Mouse (Mus musculus): Measurements from ENCODE around the gene Klf15. TPM values are rescaled to one million over a fixed set of nuclear protein-coding genes. Genes with fewer than 3 reads are reported as not detected.

Gene Klf15
- polyA plus RNA-seq (2017; shearing (Covaris generic)), result not detected

GRCm38 (mm10) chr6:90462181-90462706 lies at the start of gene Klf15:
Gene Klf15 (plus strand): TSS chr6:90462576.

GRCm38 (mm10) chr6:90428380-90428974 lies 33.9 kb upstream of the Klf15 start, which contains the start of gene Cfap100:
Gene Cfap100 (minus strand): TSS chr6:90428797.

GRCm38 (mm10) chr6:90486176-90486921 lies 24.0 kb downstream of the Klf15 start, which contains the start of gene Aldh1l1:
Gene Aldh1l1 (plus strand): TSS chr6:90486427.

Other genes with a start within 250 kb of the Klf15 start
- not detected for gene Vmn1r53, start 238.1 kb upstream of the Klf15 start, polyA plus RNA-seq (2017; shearing (Covaris generic))
- gene Vmn1r54, start 216.3 kb upstream of the Klf15 start, polyA plus RNA-seq (2017; shearing (Covaris generic)), result not detected
- gene BC048671, start 161.4 kb upstream of the Klf15 start, polyA plus RNA-seq (2017; shearing (Covaris generic)), result not detected
- not detected for gene Chst13, start 137.4 kb upstream of the Klf15 start, polyA plus RNA-seq (2017; shearing (Covaris generic))
- gene Uroc1, start 129.3 kb upstream of the Klf15 start, polyA plus RNA-seq (2017; shearing (Covaris generic)), result not detected
- gene Zxdc, start 93.1 kb upstream of the Klf15 start, polyA plus RNA-seq (2017; shearing (Covaris generic)), result 2.7 TPM
- not detected for gene Cfap100, start 33.8 kb upstream of the Klf15 start, polyA plus RNA-seq (2017; shearing (Covaris generic))
- 1.6 TPM for gene Aldh1l1, start 23.9 kb downstream of the Klf15 start, polyA plus RNA-seq (2017; shearing (Covaris generic))
- gene Slc41a3, start 142.1 kb downstream of the Klf15 start, polyA plus RNA-seq (2017; shearing (Covaris generic)), result 18.1 TPM